Mouse (Mus musculus) embryonic fibroblast, embryonic 13.5 days (primary cell): Measurements from ENCODE around the gene Med29.

Source experiments
- CTCF ChIP-seq: IDR thresholded peaks from 2 replicates; pipeline ENCODE4 v1.5.1; 2011; ENCODE audit warnings: mild to moderate bottlenecking, control low read depth, low read length, moderate library complexity, borderline replicate concordance; ENCODE audit not compliant: insufficient read depth
- POLR2A ChIP-seq: IDR thresholded peaks from 2 replicates; pipeline ENCODE4 v1.6.1; 2011; ENCODE audit warnings: low read depth, mild to moderate bottlenecking, control low read depth, low read length, moderate library complexity

DNA sequence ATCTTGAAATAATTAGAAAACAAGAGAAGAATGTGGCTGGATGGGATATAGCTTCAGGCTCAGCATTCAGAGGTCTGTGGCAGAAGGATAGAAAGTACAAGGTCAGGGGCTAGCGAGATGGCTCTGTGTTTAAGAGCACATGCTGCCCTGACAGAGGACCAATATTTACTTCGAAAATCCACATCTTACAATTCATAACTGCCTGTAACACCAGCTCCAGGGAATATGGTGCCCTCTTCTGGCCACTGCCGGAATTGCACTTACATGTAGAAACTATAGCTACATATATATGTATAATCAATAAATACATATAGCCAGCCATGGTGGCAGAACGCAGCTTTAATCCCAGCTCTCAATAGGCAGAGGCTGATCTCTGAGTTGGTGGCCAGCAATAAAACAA is 47.9 kb downstream of the Med29 start:
- TF ChIP-seq CTCF: peak; percentile 38; the same call in 1 of the 2 replicates
- TF ChIP-seq POLR2A: no peak
